Mouse (Mus musculus) C2C12 (cell line): Measurements from ENCODE around the gene Qrich1. TPM values are rescaled to one million over a fixed set of nuclear protein-coding genes. Genes with fewer than 3 reads are reported as not detected.
A peak's percentile ranks its signal among the peaks of the same experiment; 100 is the strongest.

Experiments used
- H3K27me3 ChIP-seq: one replicate; pipeline ENCODE4 v1.6.1; 2011; ENCODE audit not compliant: control insufficient read depth, insufficient read depth, insufficient read length
- H3K36me3 ChIP-seq: one replicate; pipeline ENCODE4 v1.6.1; 2011; ENCODE audit not compliant: control insufficient read depth, insufficient read depth
- H3K4me3 ChIP-seq: one replicate; pipeline ENCODE4 v1.5.1; 2011; ENCODE audit warnings: mild to moderate bottlenecking, control low read depth; ENCODE audit not compliant: poor library complexity, insufficient read depth, severe bottlenecking
- H3K79me2 ChIP-seq: one replicate; pipeline ENCODE4 v1.6.1; 2011; ENCODE audit not compliant: control insufficient read depth, insufficient read depth
- H3K79me3 ChIP-seq: one replicate; pipeline ENCODE4 v1.6.1; 2011; ENCODE audit warnings: low read depth, control low read depth
- H3ac ChIP-seq: one replicate; pipeline ENCODE3; 2011; ENCODE audit warnings: low read depth; ENCODE audit not compliant: control insufficient read depth, insufficient read length
- CEBPB ChIP-seq: IDR thresholded peaks from one replicate; pipeline ENCODE4 v1.6.1; 2011; ENCODE audit warnings: low read depth, mild to moderate bottlenecking, control low read depth, moderate library complexity
- CTCF ChIP-seq: IDR thresholded peaks from one replicate; pipeline ENCODE4 v1.5.1; 2011; ENCODE audit not compliant: control insufficient read depth, insufficient read depth, insufficient read length
- FOSL1 ChIP-seq: IDR thresholded peaks from one replicate; pipeline ENCODE4 v1.8.0; 2011; ENCODE audit warnings: mild to moderate bottlenecking, low read length; ENCODE audit not compliant: poor library complexity, insufficient read depth, severe bottlenecking
- MAX ChIP-seq: IDR thresholded peaks from one replicate; pipeline ENCODE4 v1.6.1; 2011; ENCODE audit warnings: mild to moderate bottlenecking, control low read depth
- MYOD1 ChIP-seq: IDR thresholded peaks from one replicate; pipeline ENCODE4 v1.6.1; 2011; ENCODE audit warnings: low read depth; ENCODE audit not compliant: control insufficient read depth, insufficient read length
- MYOG ChIP-seq: IDR thresholded peaks from one replicate; pipeline ENCODE4 v1.6.1; 2011; ENCODE audit not compliant: control insufficient read depth, insufficient read length; ENCODE audit errors: extremely low read depth
- USF1 ChIP-seq: IDR thresholded peaks from one replicate; pipeline ENCODE4 v1.6.1; 2011; ENCODE audit warnings: low read depth, mild to moderate bottlenecking, control low read depth, moderate library complexity
- polyA plus RNA-seq: library from polyadenylated mRNA; unstranded; fragments of >200 nt; fragmentation: generic; extraction: Trizol; gene quantifications from one replicate; pipeline ENCODE4 v1.2.1, GENCODE M21; 2012; ENCODE audit warnings: missing spikeins

Gene Qrich1
- polyA plus RNA-seq, 1 experiment: 58.2 TPM

DNA sequence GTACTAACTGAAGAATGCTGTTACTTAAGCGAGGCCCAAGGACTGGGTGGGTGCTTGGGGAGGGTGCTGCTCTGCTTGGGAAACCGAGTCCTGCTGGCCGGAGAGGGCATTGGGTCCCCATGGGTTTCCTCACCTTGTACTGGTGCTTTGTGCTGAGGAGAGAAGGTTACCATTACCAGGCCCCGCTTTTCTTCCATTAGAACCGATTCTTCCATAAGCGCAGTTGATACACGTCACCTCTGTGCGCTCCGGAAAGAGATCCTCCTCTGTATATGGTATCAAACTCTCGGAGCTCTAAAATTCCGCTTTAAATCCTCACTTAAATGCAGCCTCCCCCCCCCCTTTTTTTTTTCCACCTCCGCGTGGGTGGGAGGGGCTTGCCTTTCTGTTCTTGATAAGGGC lies 1.3 kb downstream of the Qrich1 start:
- H3K4me3 ChIP-seq: peak overlapping the region; percentile 72
- H3K27me3 ChIP-seq: no peaks in the 10 kb centered on the region
- peaks cover 52% of the 10 kb centered on the region for H3K79me3 ChIP-seq
- TF ChIP-seq USF1 (no peak), MYOD1 (no peak), CEBPB (no peak), MYOG (no peak), FOSL1 (no peak), CTCF (no peak), MAX (no peak)
- peak overlapping the region; percentile 75 for H3ac ChIP-seq
- peaks cover 57% of the 10 kb centered on the region for H3K79me2 ChIP-seq
- H3K36me3 ChIP-seq: peaks cover 42% of the 10 kb centered on the region

DNA sequence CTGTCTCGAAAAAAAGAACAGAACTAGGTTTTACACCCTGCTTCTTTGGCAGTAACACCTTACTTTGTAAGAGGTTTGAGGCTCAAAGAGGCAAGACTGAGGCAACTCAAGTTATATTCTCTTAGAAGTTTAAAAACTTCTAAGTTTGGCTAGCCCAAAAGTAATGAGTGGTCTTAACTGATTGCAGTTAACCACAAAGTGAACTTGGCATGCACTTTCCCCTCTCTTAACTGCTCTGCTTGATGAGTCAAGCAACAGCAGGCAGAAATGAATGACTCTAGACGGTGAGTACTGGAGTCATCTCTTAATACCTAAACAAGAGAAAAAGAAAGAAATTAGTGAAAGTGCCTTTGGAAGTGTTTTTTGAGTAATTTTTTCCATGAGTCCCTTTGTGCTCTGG lies 5.0 kb downstream of the Qrich1 start:
- peaks cover 94% of the 10 kb centered on the region for H3K79me2 ChIP-seq

DNA sequence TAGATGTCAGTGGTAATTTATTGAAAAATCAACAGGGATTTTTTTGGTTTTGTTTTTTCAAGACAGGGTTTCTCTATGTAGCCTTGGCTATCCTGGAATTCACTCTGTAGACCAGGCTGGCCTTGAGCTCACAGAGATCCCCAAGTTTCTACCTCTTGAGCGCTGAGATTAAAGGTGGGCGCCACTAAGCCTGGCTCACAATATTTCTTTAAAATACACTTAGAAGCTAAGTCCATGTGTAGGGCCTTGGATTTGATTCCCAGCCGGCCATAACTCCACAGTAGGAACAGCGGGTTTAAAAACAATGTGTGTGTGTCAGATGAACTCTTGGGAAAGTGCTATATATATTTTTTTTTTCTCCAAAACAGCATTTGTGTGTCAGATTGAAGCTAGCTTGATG lies 6.7 kb downstream of the Qrich1 start:
- Histone ChIP-seq H3K36me3 (peaks cover 53% of the 10 kb centered on the region), H3K79me2 (peaks cover 100% of the 10 kb centered on the region), H3K79me3 (peaks cover 97% of the 10 kb centered on the region), H3K27me3 (no peaks in the 10 kb centered on the region), H3ac (no peak overlapping the region), H3K4me3 (no peak overlapping the region)
- no peak for TF ChIP-seq CEBPB
- TF ChIP-seq MYOD1: no peak
- no peak for TF ChIP-seq FOSL1
- TF ChIP-seq MAX: no peak
- no peak for TF ChIP-seq USF1
- no peak for TF ChIP-seq MYOG

More for the DNA sequence above, 5.0 kb downstream of the Qrich1 start:
- Histone ChIP-seq H3K36me3 (peaks cover 47% of the 10 kb centered on the region), H3K79me3 (peaks cover 89% of the 10 kb centered on the region), H3ac (no peak overlapping the region), H3K4me3 (no peak overlapping the region), H3K27me3 (no peaks in the 10 kb centered on the region)
- TF ChIP-seq CTCF (no peak), MYOG (no peak), MYOD1 (no peak), MAX (no peak), USF1 (no peak), CEBPB (no peak), FOSL1 (no peak)

DNA sequence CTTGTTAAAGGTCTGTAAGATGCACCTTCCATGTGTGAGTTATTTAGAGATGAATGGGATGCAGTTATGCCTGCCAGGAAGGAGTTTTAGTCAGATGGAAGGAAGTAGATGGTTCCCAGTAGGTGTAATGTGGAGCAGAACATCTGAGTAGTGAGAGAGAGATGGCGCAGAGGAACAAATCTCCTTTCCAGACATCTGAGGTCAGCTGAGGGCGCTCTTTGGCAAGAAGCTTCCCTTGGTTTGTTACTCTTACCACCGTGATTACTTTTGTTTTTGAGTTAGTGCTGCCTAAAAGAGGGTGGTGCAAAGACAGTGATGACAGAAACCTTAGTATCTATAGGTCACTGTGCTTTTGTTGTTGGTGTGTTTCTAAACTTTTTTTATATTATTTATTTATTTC lies 8.8 kb downstream of the Qrich1 start:
- Histone ChIP-seq H3K79me3 (peaks cover 84% of the 10 kb centered on the region), H3K27me3 (no peaks in the 10 kb centered on the region), H3ac (no peak overlapping the region), H3K4me3 (no peak overlapping the region), H3K79me2 (peaks cover 92% of the 10 kb centered on the region), H3K36me3 (peaks cover 54% of the 10 kb centered on the region)
- TF ChIP-seq MYOD1 (no peak), CTCF (no peak)

DNA sequence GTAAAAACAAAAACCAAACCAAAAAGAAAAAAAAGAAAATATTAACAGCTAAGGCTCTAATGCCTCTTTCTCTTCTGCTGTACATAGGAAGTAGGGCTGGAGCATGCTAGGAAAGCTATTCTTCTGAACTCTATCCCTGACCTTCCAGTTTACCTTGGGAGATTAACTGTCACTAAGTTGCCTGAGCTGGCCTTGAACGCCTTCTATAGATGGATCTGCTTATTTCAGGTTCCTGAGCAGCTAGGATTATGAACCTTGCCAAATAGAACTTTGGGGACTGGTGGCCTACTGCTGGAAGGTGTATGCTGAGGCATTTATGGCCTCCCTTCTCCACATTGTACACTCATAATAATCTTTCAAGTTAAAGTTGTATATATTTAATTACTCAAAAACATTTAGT lies 14.3 kb downstream of the Qrich1 start:
- Histone ChIP-seq H3K27me3 (no peaks in the 10 kb centered on the region), H3K36me3 (peaks cover 73% of the 10 kb centered on the region), H3K79me3 (peaks cover 51% of the 10 kb centered on the region), H3K79me2 (peaks cover 73% of the 10 kb centered on the region), H3K4me3 (no peak overlapping the region), H3ac (no peak overlapping the region)
- no peak for TF ChIP-seq MYOD1
- TF ChIP-seq USF1: no peak
- no peak for TF ChIP-seq FOSL1
- no peak for TF ChIP-seq CTCF
- TF ChIP-seq MYOG: no peak
- TF ChIP-seq MAX: no peak
- no peak for TF ChIP-seq CEBPB

DNA sequence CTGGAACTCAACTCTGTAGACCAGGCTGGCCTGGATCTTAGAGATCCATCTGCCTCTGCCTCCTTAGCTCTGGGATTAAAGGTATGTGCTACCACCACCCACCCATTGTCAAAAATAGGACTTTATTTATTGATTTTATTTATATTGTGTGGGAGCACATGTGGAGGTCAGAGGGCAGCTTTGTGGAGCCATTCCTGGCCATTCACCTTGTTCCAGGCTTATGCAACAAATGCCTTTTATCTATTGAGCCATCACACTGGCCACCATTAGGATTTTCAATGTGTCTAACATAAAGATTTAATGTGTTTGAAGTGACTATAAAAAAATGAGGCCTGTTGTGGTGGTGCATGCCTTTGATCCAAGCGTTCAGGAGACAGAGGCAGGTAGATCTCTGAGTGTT lies 14.9 kb downstream of the Qrich1 start:
- no peak for TF ChIP-seq CEBPB
- TF ChIP-seq MYOG: no peak
- no peak for TF ChIP-seq USF1
- no peak for TF ChIP-seq FOSL1
- no peak for TF ChIP-seq MYOD1
- no peak for TF ChIP-seq MAX
- peaks cover 45% of the 10 kb centered on the region for H3K79me3 ChIP-seq
- peaks cover 76% of the 10 kb centered on the region for H3K36me3 ChIP-seq
- H3K79me2 ChIP-seq: peaks cover 73% of the 10 kb centered on the region
- H3K4me3 ChIP-seq: no peak overlapping the region
- H3K27me3 ChIP-seq: no peaks in the 10 kb centered on the region
- no peak overlapping the region for H3ac ChIP-seq
